Mouse (Mus musculus): ENCODE measurements at regions not wholly inside any gene's neighbourhood (a gene's known extent, or its start where the extent isn't known, plus 50 kb on each side); places are given as distances from the start of the nearest gene placed in this dataset.

GRCm38 (mm10) chrX:19165891-19166644 is 315.1 kb downstream of the Tex13c3 start:
- Histone ChIP-seq H3K36me3 (ENCODE audit: control insufficient read depth, insufficient read depth, low read length) (no peaks in the 10 kb centered on the region), H3K27me3 (ENCODE audit: control insufficient read depth, insufficient read depth, low read length) (no peaks in the 10 kb centered on the region), H3K4me1 (replicated peaks; ENCODE audit: control insufficient read depth, insufficient read depth, low read length) (no peaks in the 10 kb centered on the region), H3K4me3 (ENCODE audit: low read depth, low read length) (no peak overlapping the region), H3K4me2 (replicated peaks; ENCODE audit: low read depth, low read length) (no peak overlapping the region), H3K27ac (ENCODE audit: low read depth, low read length) (no peak overlapping the region), H3K9me3 (ENCODE audit: control insufficient read depth, low read length) (no peaks in the 10 kb centered on the region), H3K9ac (ENCODE audit: low read depth, low read length) (no peak overlapping the region)
- WGBS: 78% methylated on average over 5 of the region's 5 CpGs
- no peak for DNase-seq (ENCODE audit: low spot score)
- ATAC-seq (ENCODE audit: low FRiP score): no peak

- H3K27ac ChIP-seq (ENCODE audit: low read depth, low read length): no peak overlapping the region
- no peak for DNase-seq (ENCODE audit: low spot score)
- no peak overlapping the region for H3K9ac ChIP-seq (ENCODE audit: low read depth, low read length)
- ATAC-seq (ENCODE audit: low FRiP score): no peak
- H3K4me3 ChIP-seq (ENCODE audit: low read depth, low read length): no peak overlapping the region
- H3K4me2 ChIP-seq (replicated peaks; ENCODE audit: low read depth, low read length): no peak overlapping the region
- H3K27me3 ChIP-seq (ENCODE audit: control insufficient read depth, insufficient read depth, low read length): no peaks in the 10 kb centered on the region
- no peaks in the 10 kb centered on the region for H3K36me3 ChIP-seq (ENCODE audit: control insufficient read depth, insufficient read depth, low read length)
- WGBS: 83% methylated on average over 5 of the region's 5 CpGs
- no peaks in the 10 kb centered on the region for H3K9me3 ChIP-seq (ENCODE audit: control insufficient read depth, low read length)
- H3K4me1 ChIP-seq (replicated peaks; ENCODE audit: control insufficient read depth, insufficient read depth, low read length): no peaks in the 10 kb centered on the region
Measured at GRCm38 (mm10) chrX:19164151-19164550, 317.0 kb downstream of the Tex13c3 start.

DNA sequence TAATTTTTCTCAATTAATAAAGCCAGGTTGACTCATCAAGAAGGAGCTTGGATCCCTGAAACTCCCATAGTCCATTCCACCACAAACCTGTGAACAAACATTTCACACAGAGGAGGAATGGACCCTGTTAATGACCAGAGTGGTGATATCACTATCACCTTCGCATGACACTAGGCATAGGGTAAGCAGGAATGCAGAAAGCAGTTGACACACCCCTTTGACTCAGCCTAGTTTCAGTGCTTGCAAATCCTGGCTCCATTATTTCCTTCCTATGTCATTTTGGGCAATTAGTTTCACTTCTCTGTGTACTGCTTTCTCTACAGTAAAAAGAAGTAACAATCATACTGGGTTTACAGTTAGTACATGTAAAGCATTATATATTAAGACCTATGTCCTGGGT is 318.2 kb downstream of the Tex13c3 start:
- Histone ChIP-seq H3K4me3 (ENCODE audit: low read depth, low read length) (no peak overlapping the region), H3K4me2 (replicated peaks; ENCODE audit: low read depth, low read length) (no peak overlapping the region), H3K9ac (ENCODE audit: low read depth, low read length) (no peak overlapping the region), H3K36me3 (ENCODE audit: control insufficient read depth, insufficient read depth, low read length) (no peaks in the 10 kb centered on the region), H3K27me3 (ENCODE audit: control insufficient read depth, insufficient read depth, low read length) (no peaks in the 10 kb centered on the region), H3K27ac (ENCODE audit: low read depth, low read length) (no peak overlapping the region), H3K4me1 (replicated peaks; ENCODE audit: control insufficient read depth, insufficient read depth, low read length) (no peaks in the 10 kb centered on the region), H3K9me3 (ENCODE audit: control insufficient read depth, low read length) (no peaks in the 10 kb centered on the region)
- WGBS: 52% methylated on average over 1 of the region's 1 CpGs
- DNase-seq (ENCODE audit: low spot score) (no peak), ATAC-seq (ENCODE audit: low FRiP score) (no peak)

DNA sequence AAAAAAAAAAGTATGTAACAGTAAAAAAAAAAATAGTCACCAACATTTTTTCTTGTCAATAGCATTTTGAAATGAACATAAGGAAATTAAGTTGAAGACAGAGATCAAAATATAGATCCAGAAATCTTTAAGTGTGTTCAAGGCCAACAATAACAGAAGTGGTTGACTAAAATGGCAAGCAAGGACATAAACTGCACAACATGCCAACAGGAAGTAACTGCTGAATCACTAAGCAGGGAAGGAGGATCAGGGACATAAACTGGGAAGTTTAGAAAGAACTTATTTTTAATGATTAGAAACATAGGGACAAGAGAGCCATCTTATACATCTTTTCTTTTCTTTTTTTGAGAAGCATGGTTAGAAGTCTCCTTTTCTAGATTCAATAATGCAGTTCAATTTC is 318.8 kb downstream of the Tex13c3 start:
- H3K4me2 ChIP-seq (replicated peaks; ENCODE audit: low read depth, low read length): no peak overlapping the region
- H3K9me3 ChIP-seq (ENCODE audit: control insufficient read depth, low read length): no peaks in the 10 kb centered on the region
- H3K36me3 ChIP-seq (ENCODE audit: control insufficient read depth, insufficient read depth, low read length): no peaks in the 10 kb centered on the region
- no peaks in the 10 kb centered on the region for H3K27me3 ChIP-seq (ENCODE audit: control insufficient read depth, insufficient read depth, low read length)
- DNase-seq (ENCODE audit: low spot score) (no peak), ATAC-seq (ENCODE audit: low FRiP score) (no peak)
- H3K27ac ChIP-seq (ENCODE audit: low read depth, low read length): no peak overlapping the region
- H3K9ac ChIP-seq (ENCODE audit: low read depth, low read length): no peak overlapping the region
- H3K4me1 ChIP-seq (replicated peaks; ENCODE audit: control insufficient read depth, insufficient read depth, low read length): no peaks in the 10 kb centered on the region
- H3K4me3 ChIP-seq (ENCODE audit: low read depth, low read length): no peak overlapping the region

DNA sequence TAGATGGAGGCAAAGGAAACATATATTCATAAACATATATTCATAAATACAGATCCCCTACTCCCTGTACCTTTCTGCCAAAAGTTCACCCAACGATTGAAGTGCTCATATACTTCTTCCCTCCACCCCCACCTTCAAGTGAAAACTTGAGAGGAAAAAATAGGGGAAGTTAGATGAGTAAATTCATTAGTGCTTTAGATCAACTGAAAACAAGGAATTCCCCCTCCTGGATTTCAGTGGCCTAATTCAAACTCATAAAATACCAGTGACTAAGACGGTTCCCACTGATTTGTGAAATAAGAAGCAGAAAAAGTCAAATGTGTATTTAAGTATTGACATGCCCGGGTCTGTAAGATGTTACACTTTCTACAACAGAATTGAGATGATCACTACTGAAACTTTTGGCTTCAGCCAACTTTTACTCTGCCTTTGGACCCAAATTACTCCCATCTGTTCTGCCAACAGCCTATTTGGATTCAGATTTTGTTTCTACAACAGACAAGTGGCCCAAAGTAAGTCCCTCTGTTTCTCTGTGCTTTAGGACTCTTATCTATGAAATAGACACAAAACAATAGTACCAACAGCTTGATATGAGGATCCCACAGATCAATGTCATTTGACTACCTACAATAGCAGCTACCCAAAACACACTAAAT is 320.7 kb downstream of the Tex13c3 start:
- Histone ChIP-seq H3K4me2 (replicated peaks; ENCODE audit: low read depth, low read length) (no peak overlapping the region), H3K36me3 (ENCODE audit: control insufficient read depth, insufficient read depth, low read length) (no peaks in the 10 kb centered on the region), H3K9me3 (ENCODE audit: control insufficient read depth, low read length) (no peaks in the 10 kb centered on the region), H3K27ac (ENCODE audit: low read depth, low read length) (no peak overlapping the region), H3K27me3 (ENCODE audit: control insufficient read depth, insufficient read depth, low read length) (no peaks in the 10 kb centered on the region), H3K4me3 (ENCODE audit: low read depth, low read length) (no peak overlapping the region), H3K4me1 (replicated peaks; ENCODE audit: control insufficient read depth, insufficient read depth, low read length) (no peaks in the 10 kb centered on the region), H3K9ac (ENCODE audit: low read depth, low read length) (no peak overlapping the region)
- ATAC-seq (ENCODE audit: low FRiP score): no peak
- DNase-seq (ENCODE audit: low spot score): no peak
- 84% methylated on average over 3 of the region's 3 CpGs for WGBS

DNA sequence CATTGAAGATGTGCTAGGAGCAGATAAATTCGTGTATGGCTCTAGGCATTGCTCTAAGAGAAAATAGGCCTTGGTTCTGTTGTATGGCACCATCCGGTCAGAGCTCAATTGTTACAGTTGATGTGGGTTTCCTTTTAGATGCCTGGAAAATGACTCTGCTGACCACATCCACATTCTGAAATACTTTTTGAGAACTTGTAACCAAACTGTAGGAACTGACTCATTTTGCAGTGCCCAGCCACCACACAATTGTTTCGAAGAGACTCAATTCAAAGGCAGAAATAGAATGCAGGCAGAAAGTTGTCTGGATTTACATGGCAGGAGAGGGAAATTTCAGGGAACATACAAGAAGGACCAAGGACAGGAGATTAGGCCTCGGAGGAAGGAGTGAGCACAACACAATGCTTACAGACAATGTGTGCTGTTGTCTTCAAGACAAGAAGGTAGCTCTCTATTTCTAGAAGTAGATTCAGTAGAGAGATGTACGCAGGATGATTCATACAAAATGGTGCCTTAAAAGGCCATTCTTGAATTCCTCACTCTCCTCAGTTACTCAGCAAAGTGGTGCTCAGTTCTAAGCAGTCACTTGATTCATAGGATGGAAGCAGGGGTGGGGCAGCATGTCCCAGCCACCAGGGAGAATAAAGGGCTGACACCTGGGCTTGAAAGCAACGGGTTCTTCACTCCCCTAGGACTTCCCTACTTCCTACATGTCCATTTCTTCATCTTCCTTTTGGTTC is 323.5 kb downstream of the Tex13c3 start:
- Histone ChIP-seq H3K4me3 (ENCODE audit: low read depth, low read length) (no peak overlapping the region), H3K27me3 (ENCODE audit: control insufficient read depth, insufficient read depth, low read length) (no peaks in the 10 kb centered on the region), H3K9ac (ENCODE audit: low read depth, low read length) (no peak overlapping the region), H3K36me3 (ENCODE audit: control insufficient read depth, insufficient read depth, low read length) (no peaks in the 10 kb centered on the region), H3K9me3 (ENCODE audit: control insufficient read depth, low read length) (no peaks in the 10 kb centered on the region), H3K4me2 (replicated peaks; ENCODE audit: low read depth, low read length) (no peak overlapping the region), H3K27ac (ENCODE audit: low read depth, low read length) (no peak overlapping the region), H3K4me1 (replicated peaks; ENCODE audit: control insufficient read depth, insufficient read depth, low read length) (no peaks in the 10 kb centered on the region)
- 85% methylated on average over 6 of the region's 6 CpGs for WGBS
- ATAC-seq (ENCODE audit: low FRiP score) (no peak), DNase-seq (ENCODE audit: low spot score) (no peak)

DNA sequence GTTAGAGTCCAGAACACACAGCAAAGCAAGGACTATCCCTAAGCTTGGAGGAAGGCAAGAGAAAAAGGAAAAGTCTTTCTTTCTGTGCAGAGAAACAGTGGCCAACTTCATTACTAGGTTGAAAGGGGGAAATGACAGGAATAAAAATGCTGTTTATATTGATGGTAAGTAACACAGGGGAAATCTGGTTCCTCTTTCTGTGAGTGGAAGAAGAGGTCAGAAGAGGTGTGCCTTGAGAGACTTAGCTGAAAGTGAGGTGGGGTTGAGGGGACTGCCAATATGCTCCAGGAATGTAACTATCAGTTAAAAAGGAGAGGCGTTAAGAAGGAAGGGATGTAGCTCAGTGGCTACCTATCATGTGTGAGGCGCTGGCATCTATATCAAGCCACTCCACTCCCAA is 327.5 kb downstream of the Tex13c3 start:
- 78% methylated on average over 2 of the region's 2 CpGs for WGBS
- Histone ChIP-seq H3K27me3 (ENCODE audit: control insufficient read depth, insufficient read depth, low read length) (no peaks in the 10 kb centered on the region), H3K9ac (ENCODE audit: low read depth, low read length) (no peak overlapping the region), H3K4me3 (ENCODE audit: low read depth, low read length) (no peak overlapping the region), H3K9me3 (ENCODE audit: control insufficient read depth, low read length) (no peaks in the 10 kb centered on the region), H3K36me3 (ENCODE audit: control insufficient read depth, insufficient read depth, low read length) (no peaks in the 10 kb centered on the region), H3K27ac (ENCODE audit: low read depth, low read length) (no peak overlapping the region), H3K4me1 (replicated peaks; ENCODE audit: control insufficient read depth, insufficient read depth, low read length) (no peaks in the 10 kb centered on the region), H3K4me2 (replicated peaks; ENCODE audit: low read depth, low read length) (no peak overlapping the region)
- ATAC-seq (ENCODE audit: low FRiP score) (no peak), DNase-seq (ENCODE audit: low spot score) (no peak)

DNA sequence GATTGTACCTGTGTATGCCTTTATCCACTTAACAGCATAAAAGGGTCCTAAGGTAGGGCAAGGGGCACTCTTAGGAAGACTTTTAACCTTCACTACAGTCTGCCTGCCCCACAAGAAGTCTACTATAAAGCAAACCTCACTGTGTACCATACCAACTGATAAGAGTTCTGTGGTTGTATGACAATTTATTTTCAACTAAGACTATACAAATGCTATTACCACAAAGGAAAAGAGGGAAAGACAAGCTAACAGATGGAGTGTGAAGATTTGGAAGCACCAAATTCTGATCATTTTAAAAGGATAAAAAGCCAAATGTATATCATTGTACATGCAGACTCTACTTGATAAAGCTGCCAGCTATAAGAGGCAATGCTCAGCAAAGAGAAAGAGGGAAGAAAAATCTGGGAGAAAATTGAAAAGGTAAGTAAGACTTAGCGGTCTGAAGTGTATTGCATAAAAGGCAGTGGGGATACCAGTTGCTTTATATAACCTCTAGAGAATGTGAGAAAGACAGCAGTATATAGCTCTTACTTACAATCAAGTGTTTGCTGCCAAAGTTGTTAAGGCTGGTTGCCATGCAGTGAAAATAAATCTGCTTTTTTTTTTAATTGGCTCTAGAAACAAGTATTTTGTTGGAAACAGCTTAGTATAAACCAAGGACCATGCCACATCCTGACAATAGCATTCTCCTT is 328.8 kb downstream of the Tex13c3 start:
- 100% methylated on average over 1 of the region's 1 CpGs for WGBS
- no peak overlapping the region for H3K4me3 ChIP-seq (ENCODE audit: low read depth, low read length)
- no peaks in the 10 kb centered on the region for H3K4me1 ChIP-seq (replicated peaks; ENCODE audit: control insufficient read depth, insufficient read depth, low read length)
- H3K36me3 ChIP-seq (ENCODE audit: control insufficient read depth, insufficient read depth, low read length): no peaks in the 10 kb centered on the region
- no peak overlapping the region for H3K9ac ChIP-seq (ENCODE audit: low read depth, low read length)
- ATAC-seq (ENCODE audit: low FRiP score) (no peak), DNase-seq (ENCODE audit: low spot score) (no peak)
- no peaks in the 10 kb centered on the region for H3K27me3 ChIP-seq (ENCODE audit: control insufficient read depth, insufficient read depth, low read length)
- H3K4me2 ChIP-seq (replicated peaks; ENCODE audit: low read depth, low read length): no peak overlapping the region
- H3K9me3 ChIP-seq (ENCODE audit: control insufficient read depth, low read length): no peaks in the 10 kb centered on the region
- no peak overlapping the region for H3K27ac ChIP-seq (ENCODE audit: low read depth, low read length)
